Mouse (Mus musculus) stomach, embryonic 14.5 days (tissue): ENCODE measurements at regions not wholly inside any gene's neighbourhood (a gene's known extent, or its start where the extent isn't known, plus 50 kb on each side); places are given as distances from the start of the nearest gene placed in this dataset.

Experiments
- ATAC-seq: fragments of 200-750 bp; cut with Nextera tagmentation; 2 replicates; pipeline ENCODE4 v1.8.0; 2017; ENCODE audit warnings: low read depth, moderate TSS enrichment; ENCODE audit not compliant: insufficient number of reproducible peaks, insufficient read depth, low FRiP score
- H3K27ac ChIP-seq: fragments of 300-500 bp; sonication (generic); 2 replicates; pipeline ENCODE4 v1.5.1; 2014; ENCODE audit warnings: mild to moderate bottlenecking, low read length, moderate library complexity, mixed read lengths
- H3K27me3 ChIP-seq: fragments of 300-500 bp; sonication (generic); 2 replicates; pipeline ENCODE4 v1.6.1; 2014; ENCODE audit warnings: low read length, control low read depth, mixed read lengths; ENCODE audit not compliant: control insufficient read depth, insufficient read depth
- H3K36me3 ChIP-seq: fragments of 300-500 bp; sonication (generic); 2 replicates; pipeline ENCODE4 v1.6.1; 2014; ENCODE audit warnings: mild to moderate bottlenecking, control low read depth, low read length, moderate library complexity, mixed read lengths; ENCODE audit not compliant: control insufficient read depth, insufficient read depth
- H3K4me1 ChIP-seq: fragments of 300-500 bp; sonication (generic); 2 replicates; pipeline ENCODE4 v1.6.1; 2014; ENCODE audit warnings: low read length, control low read depth, mixed read lengths; ENCODE audit not compliant: control insufficient read depth, insufficient read depth
- H3K4me2 ChIP-seq: fragments of 300-500 bp; sonication (generic); replicated peaks from 2 replicates; pipeline ENCODE4 v1.6.1; 2014; ENCODE audit warnings: low read depth, low read length, control low read depth
- H3K4me3 ChIP-seq: fragments of 300-500 bp; sonication (generic); 2 replicates; pipeline ENCODE4 v1.5.1; 2014; ENCODE audit warnings: low read depth, low read length, control low read depth
- H3K9ac ChIP-seq: fragments of 300-500 bp; sonication (generic); replicated peaks from 2 replicates; pipeline ENCODE4 v1.6.1; 2014; ENCODE audit warnings: low read depth, mild to moderate bottlenecking, control low read depth, low read length, moderate library complexity, mixed read lengths
- H3K9me3 ChIP-seq: fragments of 300-500 bp; sonication (generic); 2 replicates; pipeline ENCODE4 v1.6.1; 2016; ENCODE audit warnings: low read depth, low read length, control low read depth; ENCODE audit not compliant: control insufficient read depth
- WGBS: fragments of 180-500 bp; shearing (Covaris S2); extraction: QIAGEN DNeasy Blood & Tissue Kit; methylation state at CpG from one replicate; pipeline ENCODE4 v1.1.7; 2014; 5-methylcytosine and 5-hydroxymethylcytosine counted together

DNA sequence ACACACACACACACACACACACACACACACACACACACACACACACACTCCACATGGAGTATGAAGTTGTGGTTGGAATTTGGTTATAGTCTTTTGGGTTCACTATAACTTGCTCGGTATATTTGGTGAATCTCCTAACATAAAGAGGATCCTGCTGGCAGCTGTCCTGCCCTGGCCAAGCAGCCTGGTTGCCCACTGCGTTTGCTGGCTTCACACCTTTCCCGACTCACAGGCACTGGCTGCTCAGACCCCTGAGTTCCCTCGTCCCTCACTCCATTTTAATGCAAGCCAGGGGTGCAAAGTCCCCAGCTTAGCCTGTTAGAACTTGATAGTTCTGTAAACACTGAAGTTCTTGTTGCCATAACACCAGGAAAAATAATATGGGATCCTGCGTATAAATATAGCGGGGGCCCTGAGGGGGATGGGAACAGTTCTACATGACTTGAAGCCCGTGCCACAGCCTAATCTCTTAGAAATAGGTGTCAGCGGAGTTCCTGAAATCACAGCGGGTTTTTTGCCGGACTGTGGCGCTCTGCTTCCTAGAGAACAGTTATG, 64.9 kb upstream of the Gm5148 start:
- Histone ChIP-seq H3K4me2 (no peak overlapping the region), H3K9ac (no peak overlapping the region), H3K27me3 (no peaks in the 10 kb centered on the region), H3K4me1 (peaks cover 14% of the 10 kb centered on the region; the same call in 1 of the 2 replicates), H3K9me3 (no peaks in the 10 kb centered on the region), H3K36me3 (no peaks in the 10 kb centered on the region), H3K27ac (no peak overlapping the region), H3K4me3 (no peak overlapping the region)
- peak; percentile 18; the same call in 1 of the 2 replicates for ATAC-seq
- WGBS: 50% methylated on average over 11 of the region's 11 CpGs

DNA sequence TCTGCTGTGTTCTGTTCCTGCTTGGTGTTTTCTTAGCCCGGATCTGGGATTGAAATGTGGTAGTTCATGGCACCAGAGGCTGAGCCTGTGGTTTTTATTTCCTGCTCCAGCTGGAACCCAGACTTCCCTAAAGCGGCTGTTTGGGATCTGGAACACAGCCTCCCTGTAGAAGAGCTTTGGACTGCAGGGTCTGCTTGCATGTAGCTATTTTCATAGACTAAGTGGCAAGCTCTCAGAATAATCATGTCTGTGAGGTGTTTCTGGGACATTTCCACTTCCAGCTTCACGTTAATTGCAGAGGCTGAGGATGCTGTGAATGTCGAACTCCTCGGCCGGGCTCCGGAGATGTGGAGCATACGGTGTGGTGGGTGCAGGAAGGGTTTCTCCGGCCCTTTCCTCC, 64.1 kb upstream of the Gm5148 start:
- WGBS: 65% methylated on average over 9 of the region's 9 CpGs

DNA sequence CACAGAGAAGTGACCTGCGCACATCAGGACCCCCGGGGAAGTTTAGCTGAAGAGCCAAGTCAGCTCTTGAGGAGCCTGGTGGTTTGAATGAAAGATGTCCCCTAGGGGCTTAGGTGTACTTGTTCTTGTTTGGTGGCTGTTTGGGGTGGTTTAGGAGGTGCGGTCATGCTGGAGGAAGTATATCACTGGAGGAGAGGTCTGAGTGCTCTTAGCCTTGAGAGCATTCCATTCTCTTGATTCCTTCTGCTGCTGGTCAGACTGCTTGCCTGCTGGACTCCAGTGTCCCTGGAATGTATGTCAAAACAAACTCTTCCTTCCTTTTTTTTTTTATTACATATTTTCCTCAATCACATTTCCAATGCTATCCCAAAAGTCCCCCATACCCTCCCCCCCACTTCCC, 62.5 kb upstream of the Gm5148 start:
- Histone ChIP-seq H3K36me3 (no peaks in the 10 kb centered on the region), H3K4me3 (no peak overlapping the region), H3K4me2 (no peak overlapping the region), H3K4me1 (peaks cover 14% of the 10 kb centered on the region; the same call in 1 of the 2 replicates), H3K9ac (no peak overlapping the region), H3K27ac (no peak overlapping the region), H3K9me3 (no peaks in the 10 kb centered on the region), H3K27me3 (no peaks in the 10 kb centered on the region)
- ATAC-seq: no peak
- 82% methylated on average over 3 of the region's 3 CpGs for WGBS

More for the DNA sequence above, 64.1 kb upstream of the Gm5148 start:
- no peaks in the 10 kb centered on the region for H3K27me3 ChIP-seq
- H3K4me3 ChIP-seq: no peak overlapping the region
- H3K9me3 ChIP-seq: no peaks in the 10 kb centered on the region
- peaks cover 14% of the 10 kb centered on the region; the same call in 1 of the 2 replicates for H3K4me1 ChIP-seq
- peak overlapping the region; percentile 27; the same call in 1 of the 2 replicates for H3K27ac ChIP-seq
- no peak overlapping the region for H3K9ac ChIP-seq
- no peaks in the 10 kb centered on the region for H3K36me3 ChIP-seq
- ATAC-seq: no peak
- H3K4me2 ChIP-seq: no peak overlapping the region

DNA sequence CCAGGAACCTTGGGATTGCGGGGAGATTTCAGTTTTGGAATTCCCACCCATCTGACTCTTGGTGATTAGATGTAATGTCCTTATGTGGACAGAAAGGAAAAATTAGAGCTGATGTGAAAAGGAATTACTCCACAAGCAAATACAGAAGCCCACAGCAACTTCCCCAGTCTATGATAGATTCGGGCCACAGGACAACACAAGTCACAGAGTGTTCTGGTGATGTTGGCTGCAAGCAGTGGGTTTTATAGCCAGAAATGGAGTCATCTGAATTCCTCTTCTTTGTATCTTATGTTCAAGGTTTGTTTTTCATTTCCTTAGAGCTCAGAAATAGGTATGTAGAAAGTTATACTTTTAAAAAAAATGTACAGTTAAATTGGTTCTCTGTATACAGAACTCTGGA, 56.8 kb upstream of the Gm5148 start:
- Histone ChIP-seq H3K4me2 (no peak overlapping the region), H3K27ac (no peak overlapping the region), H3K9ac (no peak overlapping the region), H3K9me3 (no peaks in the 10 kb centered on the region), H3K27me3 (no peaks in the 10 kb centered on the region), H3K4me1 (0 out of 2 replicates have a peak, but pooled peaks cover 2% of the 10 kb centered on the region), H3K36me3 (no peaks in the 10 kb centered on the region), H3K4me3 (no peak overlapping the region)
- ATAC-seq: no peak
- 88% methylated on average over 2 of the region's 2 CpGs for WGBS

DNA sequence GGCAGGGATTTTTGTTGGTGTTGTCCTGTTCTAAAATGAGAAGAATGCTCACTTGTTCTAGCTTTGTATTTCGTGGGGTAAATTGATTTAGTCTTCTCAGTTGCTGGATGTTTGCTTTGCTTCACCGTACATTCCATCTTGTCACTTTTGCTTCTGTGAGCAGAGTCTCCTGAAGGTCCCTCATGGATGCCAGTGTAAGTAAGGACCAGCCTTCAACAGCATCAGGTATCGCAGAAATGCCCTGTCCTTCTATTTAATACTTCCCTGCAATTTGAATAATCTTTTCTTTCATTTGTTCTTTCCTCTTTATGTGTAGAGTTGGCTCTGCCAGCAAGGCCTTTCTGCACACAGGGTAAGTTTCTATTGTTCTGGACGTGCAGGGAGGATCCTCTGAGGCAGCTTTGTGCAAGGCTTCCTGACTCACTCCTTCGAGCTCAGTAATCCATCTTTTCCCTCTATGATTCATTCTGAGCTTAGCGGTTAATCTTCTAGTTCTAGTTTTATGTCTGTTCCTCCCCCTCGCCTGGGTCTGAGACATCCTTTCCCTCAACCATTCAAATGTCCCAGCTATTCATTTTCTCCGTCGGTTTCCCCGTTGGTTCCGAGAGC, 55.7 kb upstream of the Gm5148 start:
- Histone ChIP-seq H3K9ac (no peak overlapping the region), H3K4me3 (no peak overlapping the region), H3K36me3 (no peaks in the 10 kb centered on the region), H3K27ac (no peak overlapping the region), H3K4me1 (0 out of 2 replicates have a peak, but pooled peaks cover 2% of the 10 kb centered on the region), H3K4me2 (no peak overlapping the region), H3K9me3 (no peaks in the 10 kb centered on the region), H3K27me3 (no peaks in the 10 kb centered on the region)
- 47% methylated on average over 11 of the region's 11 CpGs for WGBS
- ATAC-seq: no peak

DNA sequence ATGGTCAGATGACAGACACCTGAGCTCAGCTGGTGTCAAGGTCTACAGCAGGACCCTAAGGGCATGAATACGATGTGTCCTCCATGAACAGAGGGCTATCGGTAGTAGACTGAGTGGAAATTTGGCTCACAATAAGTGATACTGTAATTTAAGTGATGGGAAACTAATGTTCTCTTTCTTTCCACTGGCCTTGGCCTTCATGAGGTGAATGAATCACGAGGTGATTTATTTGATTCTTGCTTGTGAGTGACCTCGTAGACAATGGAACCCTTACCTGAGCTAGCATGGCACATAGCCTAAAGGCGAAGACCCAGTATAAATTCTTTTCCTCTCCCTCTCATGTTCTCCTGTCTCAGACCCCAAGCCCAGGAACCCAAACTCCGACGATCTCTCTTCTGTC, 54.1 kb upstream of the Gm5148 start:
- H3K36me3 ChIP-seq: no peaks in the 10 kb centered on the region
- H3K27ac ChIP-seq: no peak overlapping the region
- no peak overlapping the region for H3K4me2 ChIP-seq
- no peak for ATAC-seq
- H3K9ac ChIP-seq: no peak overlapping the region
- WGBS: 90% methylated on average over 7 of the region's 7 CpGs
- no peaks in the 10 kb centered on the region for H3K9me3 ChIP-seq
- H3K4me3 ChIP-seq: no peak overlapping the region
- H3K27me3 ChIP-seq: no peaks in the 10 kb centered on the region
- H3K4me1 ChIP-seq: 0 out of 2 replicates have a peak, but pooled peaks cover 2% of the 10 kb centered on the region

DNA sequence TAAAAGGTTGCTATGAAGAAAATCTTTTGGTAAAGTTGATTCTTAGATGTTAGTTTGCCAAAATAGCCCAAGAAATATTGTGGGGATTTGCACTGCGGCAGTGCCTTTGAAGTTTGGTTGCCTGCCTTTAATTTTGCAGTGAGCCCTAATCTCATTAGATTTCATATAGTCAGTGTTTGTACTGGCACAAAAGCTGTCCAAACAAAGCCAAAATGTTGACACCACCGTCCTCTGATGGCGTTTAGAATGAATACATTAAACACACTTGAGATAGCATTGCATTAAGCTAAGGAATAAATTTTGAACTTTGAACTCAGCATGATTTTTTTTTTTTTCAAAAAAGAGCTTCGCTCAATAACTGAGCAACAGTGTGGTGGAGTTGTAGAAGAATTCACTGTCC, 51.9 kb upstream of the Gm5148 start:
- no peak overlapping the region for H3K27ac ChIP-seq
- ATAC-seq: no peak
- H3K4me3 ChIP-seq: no peak overlapping the region
- H3K4me1 ChIP-seq: 0 out of 2 replicates have a peak, but pooled peaks cover 2% of the 10 kb centered on the region
- H3K9ac ChIP-seq: no peak overlapping the region
- no peaks in the 10 kb centered on the region for H3K9me3 ChIP-seq
- no peaks in the 10 kb centered on the region for H3K36me3 ChIP-seq
- WGBS: 40% methylated on average over 4 of the region's 4 CpGs
- H3K4me2 ChIP-seq: no peak overlapping the region
- H3K27me3 ChIP-seq: no peaks in the 10 kb centered on the region
